Mouse (Mus musculus) liver, adult 2 months (tissue): ENCODE results near the gene Tbx2.

Experiments used
- CTCF ChIP-seq: fragments of 200-500 bp; IDR thresholded peaks from 2 replicates; pipeline ENCODE4 v1.5.1; 2011; ENCODE audit warnings: low read depth, low read length, control low read depth
- POLR2A ChIP-seq: fragments of 200-500 bp; IDR thresholded peaks from 2 replicates; pipeline ENCODE4 v1.6.1; 2011; ENCODE audit warnings: low read length, control low read depth; ENCODE audit not compliant: insufficient read depth; ENCODE audit errors: extremely low read depth

DNA sequence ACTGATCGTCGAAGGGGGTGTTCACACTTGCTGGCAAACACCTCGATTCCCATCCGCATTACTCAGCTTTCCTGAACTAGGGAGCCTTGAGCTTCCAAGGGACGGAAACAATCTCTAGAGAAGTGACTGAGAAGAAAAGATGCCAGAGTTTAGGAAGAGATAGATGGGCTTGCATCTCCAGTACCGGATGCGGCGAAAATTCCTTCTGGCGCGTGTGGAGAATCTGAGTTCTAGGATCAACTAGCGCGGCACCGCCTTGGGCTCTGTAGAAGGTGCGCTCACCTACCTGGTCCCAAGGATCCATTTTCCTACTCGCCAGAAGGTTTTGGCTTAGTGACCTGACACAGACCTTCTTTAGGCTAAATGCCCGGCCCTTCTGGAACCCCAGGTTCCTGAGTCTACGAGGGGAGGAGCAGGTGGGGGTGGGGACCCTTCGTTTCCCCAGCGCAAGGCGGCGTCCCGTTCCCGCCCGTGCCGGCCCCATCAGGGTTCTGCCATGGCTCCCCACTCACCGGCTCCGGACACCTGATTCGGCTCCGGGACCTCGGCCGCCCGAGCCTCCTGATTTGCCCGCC lies 608 bp upstream of the Tbx2 start:
- TF ChIP-seq POLR2A (no peak), CTCF (no peak)
